ENCODE assay signal across 8 mouse cellular contexts in the genomic region with DNA sequence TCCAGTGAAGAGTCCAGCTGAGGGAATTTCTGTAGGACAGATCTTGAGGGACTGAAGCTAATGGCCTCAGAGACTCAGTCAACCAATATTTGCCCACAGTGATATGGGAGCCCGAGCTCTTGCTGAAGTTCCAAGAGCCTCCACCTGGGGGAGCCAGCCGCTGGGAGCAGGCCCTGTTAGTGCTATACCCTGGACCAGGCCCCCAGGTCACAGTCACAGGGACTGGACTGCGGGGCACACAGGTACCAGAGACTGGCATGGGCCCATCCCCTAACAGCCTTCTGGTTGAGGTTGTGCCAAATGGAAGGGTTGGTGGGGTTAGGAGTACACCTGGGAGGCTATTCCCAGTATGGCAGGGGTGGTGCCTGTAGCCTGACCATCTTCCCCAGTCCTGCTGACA. TPM values are rescaled to one million over a fixed set of nuclear protein-coding genes. Genes with fewer than 3 reads are reported as not detected.
DNase-seq lines count a peak whose midpoint lies in the region; ATAC-seq lines count a peak whose summit lies in the region.

No protein-coding gene starts in this region.

- H3K36me3 ChIP-seq in forebrain, embryonic 11.5 days (ENCODE audit: control insufficient read depth, insufficient read depth, low read length): peaks cover 15% of the 10 kb centered on the region

- H3K9ac ChIP-seq in forebrain, embryonic 11.5 days (ENCODE audit: low read length): no peak overlapping the region

- H3K4me2 ChIP-seq in forebrain, embryonic 11.5 days (ENCODE audit: low read depth, low read length, severe bottlenecking): no peak overlapping the region

- H3K4me1 ChIP-seq in forebrain, embryonic 11.5 days (replicated peaks; ENCODE audit: control insufficient read depth, insufficient read depth, low read length): peaks cover 23% of the 10 kb centered on the region

- peak; percentile 44; the same call in 1 of the 2 replicates for ATAC-seq in forebrain, embryonic 11.5 days (replicated peaks; ENCODE audit: low FRiP score)
- peak; percentile 50 to 72; a peak in 3 of 4 replicates for ATAC-seq in hematopoietic stem cell, adult 5-6 weeks (replicated peaks in 1 of 2; ENCODE audit: insufficient read depth in 1 of 2, low FRiP score in 2 of 2, low TSS enrichment in 1 of 2, low read depth in 1 of 2, poor library complexity in 2 of 2, severe bottlenecking in 2 of 2)

- H3K9me3 ChIP-seq in forebrain, embryonic 11.5 days (ENCODE audit: control insufficient read depth, low read length): no peaks in the 10 kb centered on the region

- peak; percentile 72 for DNase-seq in Muller cell, postnatal 12 days (ENCODE audit: inconsistent ontology term)
- peak; percentile 73 for DNase-seq in c-Kit-positive CD71-positive TER-119-positive erythroid progenitor cells, embryonic 14.5 days (ENCODE audit: low spot score)
- DNase-seq in forebrain, embryonic 11.5 days (ENCODE audit: low spot score): peak; percentile 89
- DNase-seq in layer of hippocampus, postnatal 10 days (ENCODE audit: low spot score in 2 of 2): peak; percentile 86 to 87
- DNase-seq in lung, postnatal 14 days: peak; percentile 79
- peak; percentile 78 to 81 for DNase-seq in right cerebral cortex, adult 2 months (ENCODE audit: low spot score in 2 of 2)
- peak; percentile 69 for DNase-seq in yolk sac, embryonic 10.5 days (ENCODE audit: low spot score)

- 11% methylated on average over 3 of the region's 3 CpGs for WGBS in forebrain, embryonic 11.5 days

- peaks cover 30% of the 10 kb centered on the region for H3K27me3 ChIP-seq in forebrain, embryonic 11.5 days (ENCODE audit: control insufficient read depth, insufficient read depth, low read length)

- H3K4me3 ChIP-seq in forebrain, embryonic 11.5 days (ENCODE audit: low read depth, low read length): no peak overlapping the region

- H3K27ac ChIP-seq in forebrain, embryonic 11.5 days (ENCODE audit: low read depth, low read length): no peak overlapping the region

RNA-seq across cellular contexts. Expression of a gene that starts 0.9 kb away (rescaled TPM):
- 0.15 and 0.16 TPM in 2 replicates for polyA plus RNA-seq in forebrain, embryonic 11.5 days (2014; fragmentation: Nextera tagmentation; extraction: Ambion mirVana)
- 0.15 TPM in 1 of 2 replicates, not detected in the other for total RNA-seq in hematopoietic stem cell, adult 5-6 weeks (2017)
- total RNA-seq in layer of hippocampus, postnatal 10 days (2021): 1 to 10 TPM; 2.1 to 2.5 TPM

RNA-seq across cellular contexts. Expression of a gene that starts 7.4 kb away (rescaled TPM):
- polyA plus RNA-seq in forebrain, embryonic 11.5 days (2014; fragmentation: Nextera tagmentation; extraction: Ambion mirVana): 0.47 and 0.59 TPM in 2 replicates
- 0.50 and 0.94 TPM in 2 replicates for total RNA-seq in hematopoietic stem cell, adult 5-6 weeks (2017)
- 1 to 10 TPM; 1.4 TPM for total RNA-seq in layer of hippocampus, postnatal 10 days (2021)

RNA-seq across cellular contexts. Expression of a gene that starts 7.5 kb away (rescaled TPM):
- polyA plus RNA-seq in forebrain, embryonic 11.5 days (2014; fragmentation: Nextera tagmentation; extraction: Ambion mirVana): 160 and 163 TPM in 2 replicates
- total RNA-seq in hematopoietic stem cell, adult 5-6 weeks (2017): 35.8 and 45.6 TPM in 2 replicates
- 10 to 100 TPM; 61.9 to 72.8 TPM for total RNA-seq in layer of hippocampus, postnatal 10 days (2021)

RNA-seq across cellular contexts. Expression of a gene that starts 7.9 kb away (rescaled TPM):
- 116 and 119 TPM in 2 replicates for polyA plus RNA-seq in forebrain, embryonic 11.5 days (2014; fragmentation: Nextera tagmentation; extraction: Ambion mirVana)
- total RNA-seq in hematopoietic stem cell, adult 5-6 weeks (2017): 12.9 and 24.7 TPM in 2 replicates
- total RNA-seq in layer of hippocampus, postnatal 10 days (2021): 10 to 100 TPM; 42.9 to 45.3 TPM

RNA-seq across cellular contexts. Expression of a gene that starts 20.5 kb away (rescaled TPM):
- 1,775 and 1,994 TPM in 2 replicates for polyA plus RNA-seq in forebrain, embryonic 11.5 days (2014; fragmentation: Nextera tagmentation; extraction: Ambion mirVana)
- total RNA-seq in hematopoietic stem cell, adult 5-6 weeks (2017): 154 and 289 TPM in 2 replicates
- 100 to 1,000 TPM; 399 to 419 TPM for total RNA-seq in layer of hippocampus, postnatal 10 days (2021)
